Mouse (Mus musculus) C2C12 (cell line): ENCODE results near the gene Ttll2. TPM values are rescaled to one million over a fixed set of nuclear protein-coding genes. Genes with fewer than 3 reads are reported as not detected.
"Not testable (repeated sequence)": the region's sequence is repeated elsewhere in the genome, so short reads cannot be mapped to it uniquely, and the experiment has no call there.

Source experiments
- H3K27me3 ChIP-seq: one replicate; pipeline ENCODE4 v1.6.1; 2011; ENCODE audit not compliant: control insufficient read depth, insufficient read depth, insufficient read length
- H3K36me3 ChIP-seq: one replicate; pipeline ENCODE4 v1.6.1; 2011; ENCODE audit not compliant: control insufficient read depth, insufficient read depth
- H3K4me3 ChIP-seq: one replicate; pipeline ENCODE4 v1.5.1; 2011; ENCODE audit warnings: mild to moderate bottlenecking, control low read depth; ENCODE audit not compliant: poor library complexity, insufficient read depth, severe bottlenecking
- H3K79me2 ChIP-seq: one replicate; pipeline ENCODE4 v1.6.1; 2011; ENCODE audit not compliant: control insufficient read depth, insufficient read depth
- H3K79me3 ChIP-seq: one replicate; pipeline ENCODE4 v1.6.1; 2011; ENCODE audit warnings: low read depth, control low read depth
- H3ac ChIP-seq: one replicate; pipeline ENCODE3; 2011; ENCODE audit warnings: low read depth; ENCODE audit not compliant: control insufficient read depth, insufficient read length
- polyA plus RNA-seq: library from polyadenylated mRNA; unstranded; fragments of >200 nt; fragmentation: generic; extraction: Trizol; gene quantifications from one replicate; pipeline ENCODE4 v1.2.1, GENCODE M21; 2012; ENCODE audit warnings: missing spikeins

The Ttll2 gene
- polyA plus RNA-seq, 1 experiment: not detected

GRCm38 (mm10) chr17:7348765-7349164 lies 3.7 kb downstream of the Ttll2 start:
- not testable (repeated sequence) for H3K79me2 ChIP-seq, H3K79me3 ChIP-seq, H3K4me3 ChIP-seq, H3K27me3 ChIP-seq, H3K36me3 ChIP-seq, H3ac ChIP-seq

GRCm38 (mm10) chr17:7337381-7337780 lies 15.1 kb downstream of the Ttll2 start:
- H3K79me2 ChIP-seq, H3ac ChIP-seq, H3K36me3 ChIP-seq, H3K79me3 ChIP-seq, H3K4me3 ChIP-seq, H3K27me3 ChIP-seq: not testable (repeated sequence)

- not testable (repeated sequence) for H3K27me3 ChIP-seq, H3K79me2 ChIP-seq, H3K4me3 ChIP-seq, H3K36me3 ChIP-seq, H3K79me3 ChIP-seq, H3ac ChIP-seq
Measured at GRCm38 (mm10) chr17:7332745-7333144, 19.8 kb downstream of the Ttll2 start.

- not testable (repeated sequence) for H3K4me3 ChIP-seq, H3ac ChIP-seq, H3K36me3 ChIP-seq, H3K27me3 ChIP-seq, H3K79me3 ChIP-seq, H3K79me2 ChIP-seq
Measured at GRCm38 (mm10) chr17:7326415-7326814, 26.1 kb downstream of the Ttll2 start.

DNA sequence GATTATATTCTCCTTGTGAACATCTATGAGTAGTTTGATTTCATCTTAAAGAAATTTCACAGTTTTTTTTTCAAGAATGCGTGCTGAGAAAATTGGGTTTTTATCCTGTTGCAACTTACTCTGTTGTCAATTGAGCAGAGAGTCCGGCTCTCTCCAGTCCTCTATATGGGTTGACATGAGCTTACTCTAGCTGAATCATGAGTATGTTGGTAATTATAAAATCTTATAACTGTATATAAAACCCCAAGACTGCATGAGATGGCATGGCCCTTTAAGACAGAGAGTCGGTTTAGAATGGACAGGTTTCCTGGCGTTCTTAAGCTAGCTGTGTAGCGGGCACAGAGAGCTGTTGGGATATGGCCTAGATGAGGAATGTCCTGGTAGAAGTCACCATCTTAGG lies 28.1 kb downstream of the Ttll2 start, which contains the start of gene Tcp10a:
TSS of gene Tcp10a (plus strand) at position 301 of the 400 bp plus-strand sequence.
- not testable (repeated sequence) for H3K36me3 ChIP-seq, H3K27me3 ChIP-seq, H3K79me2 ChIP-seq, H3K79me3 ChIP-seq, H3ac ChIP-seq, H3K4me3 ChIP-seq

- H3ac ChIP-seq, H3K27me3 ChIP-seq, H3K79me2 ChIP-seq, H3K79me3 ChIP-seq, H3K36me3 ChIP-seq, H3K4me3 ChIP-seq: not testable (repeated sequence)
Measured at GRCm38 (mm10) chr17:7319789-7320188, 32.7 kb downstream of the Ttll2 start.

DNA sequence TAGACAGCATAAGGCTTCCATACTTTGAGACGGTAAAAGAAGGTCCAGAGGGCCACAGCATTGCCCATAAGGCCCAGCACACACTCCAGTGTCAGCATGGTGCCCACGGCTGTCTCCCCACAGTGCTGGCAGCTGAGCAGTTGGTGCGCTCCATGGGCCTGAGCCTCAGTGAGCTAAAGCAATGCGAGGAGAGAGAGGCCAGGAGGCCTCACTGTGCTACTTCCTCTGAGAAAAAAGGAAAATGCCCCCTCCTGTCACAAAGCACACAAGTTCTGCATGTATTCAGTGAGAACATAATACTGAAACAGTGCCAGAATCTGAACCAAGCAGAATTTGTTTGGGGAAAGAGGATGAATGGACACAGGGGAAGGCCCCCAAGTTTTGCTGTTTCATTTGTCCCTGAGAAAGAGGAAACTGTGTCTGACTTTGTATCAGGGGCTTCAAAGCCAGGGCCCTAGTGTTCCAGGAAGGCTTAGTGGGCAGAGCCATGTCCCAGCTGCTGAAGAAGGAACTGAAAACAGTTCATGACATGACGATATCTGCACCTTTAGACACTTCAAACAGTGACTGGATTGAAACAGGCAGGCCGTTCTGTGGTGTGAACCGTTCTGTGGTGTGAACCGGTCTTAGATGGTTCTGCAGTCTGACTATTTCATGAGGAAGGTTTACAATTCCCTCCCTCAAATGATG lies 36.7 kb downstream of the Ttll2 start:
- not testable (repeated sequence) for H3K79me2 ChIP-seq, H3K36me3 ChIP-seq, H3K27me3 ChIP-seq, H3K4me3 ChIP-seq, H3K79me3 ChIP-seq, H3ac ChIP-seq

- H3K79me2 ChIP-seq, H3K4me3 ChIP-seq, H3K27me3 ChIP-seq, H3K79me3 ChIP-seq, H3K36me3 ChIP-seq, H3ac ChIP-seq: not testable (repeated sequence)
Measured at GRCm38 (mm10) chr17:7306278-7307196, 46.0 kb downstream of the Ttll2 start.

Other genes with a start within 250 kb of the Ttll2 start
- gene Rps6ka2, start 182.6 kb downstream of the Ttll2 start, polyA plus RNA-seq: 28.2 TPM
- not detected for gene Tcp10a, start 28.1 kb downstream of the Ttll2 start, polyA plus RNA-seq
- not detected for gene Gm49630, start 19.3 kb upstream of the Ttll2 start, polyA plus RNA-seq
- gene Unc93a2, start 32.8 kb upstream of the Ttll2 start, polyA plus RNA-seq: not detected